Mouse (Mus musculus) WW6 (cell line): Measurements from ENCODE around the gene Spag5.
A peak's percentile ranks its signal among the peaks of the same experiment; 100 is the strongest.

ENCODE experiments used
- DNase-seq: peaks from one replicate; pipeline ENCODE4 v3.0.0-alpha.2; 2013; ENCODE audit warnings: low read depth, low spot score

Spag5 gene

GRCm38 (mm10) chr11:78301357-78302084 is at the start of gene Spag5:
Gene Spag5 (plus strand): TSS chr11:78301529.
- DNase-seq, result peak; percentile 80

- no peak for DNase-seq
Observed at GRCm38 (mm10) chr11:78256618-78257017, 44.7 kb upstream of the Spag5 start.

- DNase-seq, result no peak
Observed at GRCm38 (mm10) chr11:78260489-78261258, 40.7 kb upstream of the Spag5 start.

GRCm38 (mm10) chr11:78261380-78262352 is 39.7 kb upstream of the Spag5 start, which contains the start of gene 2610507B11Rik:
Gene 2610507B11Rik (plus strand): TSS chr11:78261752.
- peak; percentile 97 for DNase-seq

GRCm38 (mm10) chr11:78262550-78262949 is 38.8 kb upstream of the Spag5 start:
- DNase-seq, result peak; percentile 80

- no peak for DNase-seq
Observed at GRCm38 (mm10) chr11:78265571-78265970, 35.8 kb upstream of the Spag5 start.

- no peak for DNase-seq
Observed at GRCm38 (mm10) chr11:78271986-78272385, 29.3 kb upstream of the Spag5 start.

- DNase-seq, result no peak
Observed at GRCm38 (mm10) chr11:78275596-78275995, 25.7 kb upstream of the Spag5 start.

GRCm38 (mm10) chr11:78276169-78276568 is 25.2 kb upstream of the Spag5 start:
- peak; percentile 40 for DNase-seq

- no peak for DNase-seq
Observed at GRCm38 (mm10) chr11:78278853-78279252, 22.5 kb upstream of the Spag5 start.

GRCm38 (mm10) chr11:78279586-78279985 is 21.7 kb upstream of the Spag5 start:
- no peak for DNase-seq

- DNase-seq, result no peak
Observed at GRCm38 (mm10) chr11:78289146-78289763, 12.1 kb upstream of the Spag5 start.

- no peak for DNase-seq
Observed at GRCm38 (mm10) chr11:78290654-78291053, 10.7 kb upstream of the Spag5 start, which contains the start of gene BC030499. Gene BC030499 (plus strand): TSS chr11:78290841.

- DNase-seq, result no peak
Observed at GRCm38 (mm10) chr11:78294585-78294984, 6.7 kb upstream of the Spag5 start.

GRCm38 (mm10) chr11:78300917-78301316 is 412 bp upstream of the Spag5 start:
- DNase-seq, result no peak

GRCm38 (mm10) chr11:78305272-78305671 is 3.9 kb downstream of the Spag5 start:
- no peak for DNase-seq

- DNase-seq, result no peak
Observed at GRCm38 (mm10) chr11:78310861-78311511, 9.7 kb downstream of the Spag5 start.

- no peak for DNase-seq
Observed at GRCm38 (mm10) chr11:78313662-78314061, 12.3 kb downstream of the Spag5 start.

GRCm38 (mm10) chr11:78318411-78318810 is 17.1 kb downstream of the Spag5 start:
- DNase-seq, result no peak

- no peak for DNase-seq
Observed at GRCm38 (mm10) chr11:78322076-78322831, 20.9 kb downstream of the Spag5 start.
